Mouse (Mus musculus) adrenal gland, adult (tissue): ENCODE data around the gene Dapk2.
"Not testable (repeated sequence)": the region's sequence is repeated elsewhere in the genome, so short reads cannot be mapped to it uniquely, and the experiment has no call there.

Source experiments
- DNase-seq, 2 experiments: peaks; one replicate each; pipeline ENCODE4 v3.0.0; 2022 to 2023; ENCODE audit warnings: low spot score in 1 of 2; ENCODE audit not compliant: inconsistent age in 2 of 2

Gene Dapk2

DNA sequence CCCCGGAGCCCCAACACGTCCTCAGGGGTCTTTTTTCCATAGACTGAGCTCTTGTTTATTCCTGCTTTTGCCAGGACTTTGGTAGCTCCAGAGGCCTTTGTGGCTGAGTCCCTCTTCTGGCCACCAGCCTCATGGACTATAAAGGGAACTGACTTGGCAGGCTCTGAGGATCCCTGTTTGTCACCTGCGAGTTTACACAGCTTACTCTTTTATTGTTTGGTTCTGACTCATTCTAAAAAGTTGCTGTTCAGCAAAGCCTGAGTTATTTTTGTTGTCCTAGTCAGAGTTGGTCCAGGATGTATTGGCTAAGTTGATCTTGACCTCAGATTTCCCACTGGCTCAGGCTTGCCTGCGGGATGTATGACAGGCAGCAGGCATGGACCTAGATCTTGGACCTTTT is 112.0 kb downstream of the Dapk2 start:
- DNase-seq: peak in 1 of 2 experiments; percentile 55

GRCm38 (mm10) chr9:66271726-66272125 is 113.7 kb downstream of the Dapk2 start:
- DNase-seq: no peak

DNA sequence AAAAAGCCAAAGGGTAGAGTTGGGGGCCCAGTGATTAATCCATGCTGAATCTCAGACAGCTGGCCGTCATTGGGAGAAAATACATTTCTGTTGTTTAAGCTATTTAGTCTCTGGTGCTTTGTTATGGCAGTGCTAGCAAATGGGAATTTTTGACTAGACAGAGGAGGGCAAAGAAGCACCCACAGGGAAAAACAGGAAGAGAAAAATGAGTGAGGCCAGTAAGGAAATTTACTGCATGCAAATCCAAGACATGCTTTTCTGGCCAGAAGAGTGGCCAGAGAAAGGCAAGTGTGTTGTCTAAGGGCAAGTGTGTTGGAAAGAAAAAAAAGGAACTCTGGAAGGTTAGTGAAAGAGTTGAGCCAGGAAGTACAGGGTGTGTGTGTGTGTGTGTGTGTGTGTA is 115.6 kb downstream of the Dapk2 start:
- no peak for DNase-seq

- no peak for DNase-seq
These were observed 116.6 kb downstream of the Dapk2 start for GRCm38 (mm10) chr9:66274657-66275056.

DNA sequence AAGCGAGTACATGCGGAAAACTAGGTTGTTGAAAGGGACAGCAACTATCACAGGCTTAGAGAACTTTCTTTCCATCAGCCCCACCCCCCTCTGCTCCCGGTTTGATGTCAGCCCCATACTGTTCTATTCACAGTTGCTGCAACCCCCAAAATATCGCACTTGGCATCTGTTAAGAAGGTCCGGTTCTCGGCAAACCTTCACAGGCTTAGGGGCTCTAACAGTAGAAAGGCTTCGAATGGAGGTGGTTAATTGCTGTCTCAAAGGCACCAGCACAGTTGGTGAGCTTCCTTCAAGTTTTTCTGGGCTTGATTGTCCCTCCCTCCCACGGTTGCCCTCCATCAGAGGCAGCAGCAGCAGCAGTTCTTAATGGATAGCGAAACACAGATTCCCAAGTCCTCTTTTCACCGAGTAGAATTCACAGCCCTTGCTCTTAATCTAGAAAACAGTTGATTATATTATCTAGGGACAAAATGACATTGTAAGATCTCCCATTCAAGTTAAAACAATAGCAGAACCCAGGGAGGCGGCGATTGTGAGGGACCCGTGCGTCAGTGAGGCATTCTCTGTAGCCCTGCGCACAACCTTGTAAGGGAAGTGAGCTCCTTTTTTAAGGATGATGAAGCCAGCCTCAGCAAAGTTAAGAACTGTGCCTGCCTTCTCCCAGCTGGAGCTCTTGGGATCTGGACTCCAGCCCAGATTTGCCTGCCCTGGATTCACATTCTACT is 117.4 kb downstream of the Dapk2 start:
- DNase-seq: peak; percentile 22 to 60

DNA sequence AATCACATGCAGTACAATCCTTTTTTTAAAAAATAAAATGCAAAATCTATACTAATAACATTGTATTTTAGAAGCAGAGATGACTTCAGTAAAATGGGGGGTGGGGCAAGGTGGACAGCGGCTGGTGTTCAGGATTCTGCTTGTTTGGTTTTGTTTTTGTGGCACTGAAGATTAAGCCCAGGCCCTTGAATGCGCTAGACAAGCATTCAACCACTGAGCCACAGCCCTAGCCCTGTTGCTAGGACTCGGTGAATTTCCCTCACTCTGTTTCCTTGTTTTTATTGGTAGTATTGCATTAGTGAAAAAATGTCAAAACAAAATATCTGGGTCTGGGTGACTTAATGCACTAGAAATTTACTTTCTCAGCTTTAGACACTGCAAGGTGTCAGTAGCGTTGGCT is 118.0 kb downstream of the Dapk2 start:
- no peak for DNase-seq

DNA sequence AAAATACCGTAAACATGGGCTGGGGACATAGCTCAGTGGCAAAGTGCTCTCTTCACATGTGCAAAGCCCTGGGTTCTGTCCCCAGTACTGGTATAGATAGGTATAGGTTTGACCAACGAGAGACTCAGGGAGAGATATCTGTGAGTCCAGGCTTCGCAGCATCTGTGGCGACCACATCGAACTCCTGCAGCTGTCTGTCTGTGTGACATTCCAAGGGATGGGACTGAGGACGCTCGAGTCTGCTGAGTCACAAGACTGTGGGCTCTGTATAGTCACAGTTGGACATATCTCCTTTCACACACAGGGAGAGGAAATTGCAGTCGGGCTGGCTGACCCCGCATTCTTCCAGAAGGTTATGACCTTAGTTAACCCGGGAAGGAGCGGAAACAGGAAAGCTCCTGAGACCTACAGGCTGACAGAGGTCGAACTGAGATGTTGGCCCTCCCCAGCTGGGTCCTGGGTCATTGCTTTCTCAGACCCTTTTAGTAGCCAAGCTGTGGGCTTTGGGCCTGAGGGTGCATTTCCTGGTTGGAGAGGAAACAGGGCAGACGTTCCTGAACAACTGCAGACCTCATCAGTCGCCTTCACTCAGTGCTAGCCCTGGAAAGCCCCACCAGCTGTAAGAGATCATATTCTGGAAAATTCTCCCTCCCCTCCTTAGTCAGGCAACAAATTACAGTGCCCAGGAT is 118.8 kb downstream of the Dapk2 start:
- DNase-seq: peak; percentile 72 to 85

DNA sequence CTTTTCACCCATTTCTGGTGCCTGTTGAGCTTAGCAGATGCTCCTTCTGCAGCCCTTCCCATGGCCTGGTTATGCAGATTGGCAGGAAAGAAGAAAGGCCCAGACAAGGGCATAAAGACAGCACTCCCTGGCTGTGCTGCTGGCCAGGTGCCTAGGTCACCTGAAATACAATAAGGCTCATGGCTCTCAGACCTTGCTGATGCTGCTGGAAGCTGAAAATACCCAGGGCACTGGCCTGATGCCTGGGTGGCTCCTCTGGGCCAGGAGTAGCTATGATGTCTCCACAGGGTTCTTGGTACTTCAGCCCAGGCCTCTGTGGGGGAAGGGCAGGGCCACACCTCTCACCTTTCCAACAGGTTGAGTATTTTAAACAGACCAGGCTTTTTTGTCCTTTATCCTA is 121.6 kb downstream of the Dapk2 start:
- DNase-seq: no peak

- DNase-seq: no peak
These were observed 122.5 kb downstream of the Dapk2 start for GRCm38 (mm10) chr9:66280496-66280895.

DNA sequence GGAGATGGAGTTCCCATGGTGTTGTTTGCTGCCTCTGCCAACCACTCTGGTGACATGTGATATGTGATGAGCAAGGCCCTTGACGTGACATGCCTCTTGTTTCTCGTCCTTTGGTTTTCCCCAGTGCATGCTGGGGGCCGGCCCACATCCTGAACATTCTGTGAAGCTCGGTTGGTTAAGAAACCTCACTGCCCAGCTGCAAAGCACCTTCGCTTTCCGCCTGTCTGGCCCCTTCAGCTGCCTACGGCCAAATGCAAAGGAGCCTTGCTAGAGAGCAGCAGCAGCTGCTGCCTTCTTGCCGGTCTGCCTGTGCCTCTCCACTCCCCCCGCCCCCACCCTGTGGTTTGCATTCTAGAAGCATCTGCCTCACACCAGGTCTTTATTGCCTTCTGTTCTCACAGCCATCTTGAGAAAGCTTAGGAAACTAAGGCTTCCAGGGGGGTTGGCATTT is 123.5 kb downstream of the Dapk2 start:
- DNase-seq: no peak

DNA sequence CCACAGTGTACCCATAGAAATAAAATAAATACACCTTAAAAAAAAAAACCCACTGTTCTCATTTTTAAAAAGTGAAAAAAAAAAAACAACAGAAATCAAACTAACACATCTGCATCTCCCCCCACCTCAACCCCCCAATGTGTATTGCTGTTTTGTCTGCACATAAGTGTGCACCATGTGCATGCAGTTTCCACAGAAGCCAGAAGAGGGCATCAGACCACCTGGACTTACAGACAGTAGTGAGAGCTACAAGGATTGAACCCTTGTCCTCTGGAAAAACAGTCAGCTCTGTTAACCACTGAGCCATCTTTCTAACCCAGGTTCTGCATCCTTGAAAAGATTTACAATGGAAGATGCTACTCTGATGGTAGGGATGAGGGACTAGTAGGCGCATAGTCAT is 124.6 kb downstream of the Dapk2 start:
- no peak for DNase-seq

DNA sequence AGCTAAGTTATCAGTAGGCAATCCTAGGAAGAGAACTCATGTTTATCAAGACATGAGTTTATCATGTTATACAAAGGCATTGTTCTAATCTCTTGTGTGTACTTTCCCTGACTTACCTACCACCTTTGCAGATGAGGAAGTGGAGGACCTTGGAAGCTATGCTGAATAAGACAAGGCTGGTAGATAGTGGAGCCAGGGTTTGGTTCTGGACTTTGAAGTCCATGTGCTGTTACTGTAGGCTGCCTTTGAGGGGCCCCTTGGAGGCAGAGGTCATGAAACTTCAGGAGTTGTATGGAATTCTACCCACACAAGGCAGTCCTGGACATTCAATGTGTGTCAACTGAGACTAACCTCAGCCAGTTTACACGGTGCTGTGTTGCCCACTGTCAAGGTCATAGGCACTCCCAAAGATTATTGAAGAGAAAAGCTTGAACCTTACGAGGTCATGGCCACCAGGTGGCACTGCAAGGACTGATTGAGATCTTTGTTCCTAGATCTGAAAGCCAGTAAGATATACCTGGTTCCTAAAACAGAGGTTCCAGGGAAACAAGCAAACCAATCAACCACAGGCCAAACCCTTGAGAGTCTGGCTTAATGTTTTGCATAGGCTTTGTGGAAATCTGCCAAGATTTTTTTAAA is 125.7 kb downstream of the Dapk2 start:
- peak; percentile 66 to 86 for DNase-seq

DNA sequence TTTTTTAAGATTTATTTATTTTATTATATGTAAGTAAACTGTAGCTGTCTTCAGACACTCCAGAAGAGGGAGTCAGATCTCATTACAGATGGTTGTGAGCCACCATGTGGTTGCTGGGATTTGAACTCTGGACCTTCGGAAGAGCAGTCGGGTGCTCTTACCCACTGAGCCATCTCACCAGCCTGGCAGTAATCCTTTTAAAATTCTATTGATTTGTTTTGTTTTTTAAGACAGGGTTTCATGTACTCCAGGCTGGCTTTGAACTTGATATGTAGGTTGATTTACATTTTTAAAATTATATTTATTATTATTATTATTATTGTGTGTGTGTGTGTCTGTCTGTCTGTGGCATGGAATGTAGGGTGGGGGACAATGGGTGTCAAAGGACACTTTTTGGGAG is 127.2 kb downstream of the Dapk2 start:
- DNase-seq: not testable (repeated sequence)

DNA sequence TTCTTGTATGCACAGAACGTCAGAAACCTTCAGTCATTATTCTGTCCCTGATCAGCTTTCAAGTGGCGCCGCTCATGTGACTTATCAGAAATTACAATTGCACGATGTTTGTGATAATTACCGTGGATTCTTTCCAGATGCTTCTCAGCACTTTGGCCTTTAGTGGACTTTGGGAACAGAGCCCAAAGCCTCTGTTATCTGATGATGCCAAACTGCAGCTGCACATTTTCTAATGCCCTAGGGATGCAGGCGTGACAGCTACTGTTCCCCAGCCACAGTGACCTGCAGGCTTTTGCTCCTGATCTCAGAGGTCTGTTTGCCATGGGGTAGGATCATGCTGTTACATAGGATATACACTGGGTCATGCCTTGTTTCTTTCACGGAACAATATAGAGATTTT is 127.9 kb downstream of the Dapk2 start:
- DNase-seq: no peak

DNA sequence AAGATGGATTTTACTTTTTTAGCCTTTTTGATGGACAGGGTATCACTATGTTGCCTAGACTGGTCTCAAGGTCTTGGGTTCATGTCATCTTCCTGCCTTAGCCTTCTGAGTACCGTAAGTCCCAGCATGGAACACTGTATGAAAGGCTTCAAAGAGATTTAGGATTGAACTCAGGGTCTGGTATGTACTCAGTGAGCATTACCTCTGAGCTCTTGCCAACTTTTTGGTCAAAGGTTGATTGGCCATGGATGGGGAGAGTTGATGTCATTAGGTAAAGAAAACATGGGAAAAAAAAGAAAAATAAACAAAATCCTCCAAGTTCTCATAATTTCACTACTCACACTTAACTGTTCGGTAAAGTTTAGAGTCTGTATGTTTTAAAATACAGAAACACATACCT is 132.7 kb downstream of the Dapk2 start:
- no peak for DNase-seq

GRCm38 (mm10) chr9:66293319-66293718 is 135.3 kb downstream of the Dapk2 start:
- no peak for DNase-seq

DNA sequence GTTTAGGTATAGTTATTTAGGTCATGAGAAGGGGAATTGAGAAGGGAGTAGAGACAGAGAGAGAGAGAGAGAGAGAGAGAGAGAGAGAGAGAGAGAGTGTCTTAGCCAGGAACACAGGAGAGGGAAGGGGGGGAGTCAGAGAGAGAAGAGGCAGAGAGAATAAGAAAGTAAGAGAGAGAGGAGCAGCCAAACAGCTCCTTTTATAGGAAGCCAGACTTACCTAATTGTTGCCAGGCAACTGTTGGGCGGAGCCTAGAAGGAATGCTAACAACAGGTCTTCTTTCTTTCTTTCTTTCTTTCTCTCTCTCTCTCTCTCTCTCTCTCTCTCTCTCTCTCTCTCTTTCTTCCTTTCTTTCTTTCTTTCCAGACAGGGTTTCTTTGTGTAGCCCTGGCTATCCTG is 136.2 kb downstream of the Dapk2 start:
- DNase-seq: no peak

- DNase-seq: peak in 1 of 2 experiments; percentile 59
These were observed 137.0 kb downstream of the Dapk2 start for GRCm38 (mm10) chr9:66294980-66295410.

GRCm38 (mm10) chr9:66295577-66296120 is 137.6 kb downstream of the Dapk2 start:
- no peak for DNase-seq

DNA sequence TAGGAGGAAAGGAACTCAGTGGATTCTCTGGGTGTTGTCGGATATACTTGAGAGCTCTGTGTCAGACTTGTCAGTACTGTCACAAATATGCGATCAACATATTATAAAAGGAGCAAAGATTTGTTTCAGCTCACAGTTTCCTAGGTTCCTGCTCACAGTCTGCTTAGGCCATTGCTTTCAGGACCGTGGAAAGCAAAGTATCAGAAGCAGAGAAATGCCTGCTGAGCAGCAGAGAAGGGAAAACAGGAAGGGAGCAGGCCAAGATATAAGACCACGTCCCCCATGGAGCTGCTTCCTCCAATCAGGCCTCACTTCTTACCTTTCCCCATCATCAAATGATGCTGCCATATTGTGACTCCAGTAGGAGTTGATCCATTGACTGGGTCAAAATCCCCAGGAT is 140.8 kb downstream of the Dapk2 start:
- DNase-seq: no peak

DNA sequence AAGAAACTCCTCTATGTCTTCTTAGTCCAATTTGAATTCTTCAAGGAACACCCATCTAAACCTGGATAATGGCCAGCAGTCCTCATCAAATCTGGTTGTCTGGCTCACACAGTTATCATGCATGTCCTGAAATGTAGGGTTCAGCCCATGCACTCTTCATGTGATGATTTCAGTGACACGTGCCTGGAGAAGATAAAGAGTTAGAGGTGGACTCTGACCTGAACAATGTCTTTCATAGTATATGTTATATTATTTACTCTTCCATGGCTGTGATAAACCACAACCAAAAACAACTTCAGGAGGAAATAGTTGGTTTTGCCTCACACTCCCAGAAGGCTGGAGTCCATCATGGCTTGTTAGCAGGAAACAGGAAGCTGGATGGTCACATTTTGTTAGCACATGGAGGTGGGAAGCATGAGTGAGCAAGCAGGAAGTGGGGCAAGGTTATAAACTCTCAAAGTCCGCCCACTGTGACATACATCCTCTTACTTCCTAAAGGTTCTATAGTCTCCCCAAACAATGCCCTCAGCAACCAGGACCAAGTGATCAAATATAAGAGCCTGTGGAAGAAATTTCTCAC is 142.5 kb downstream of the Dapk2 start:
- DNase-seq: no peak
